Mouse (Mus musculus) lung, postnatal 36 days (tissue): ENCODE data around the gene Nat8f4.
"Not testable (repeated sequence)": the region's sequence is repeated elsewhere in the genome, so short reads cannot be mapped to it uniquely, and the experiment has no call there.

ENCODE experiments used
- DNase-seq: peaks from one replicate; pipeline ENCODE4 v3.0.0; 2022; ENCODE audit warnings: mixed read lengths

The Nat8f4 gene

GRCm38 (mm10) chr6:85904642-85905061, at the start of gene Nat8f4:
TSS of gene Nat8f4 (minus strand) at chr6:85904884.
- DNase-seq = peak; percentile 88

GRCm38 (mm10) chr6:85948549-85948948, 43.9 kb upstream of the Nat8f4 start:
- no peak for DNase-seq

GRCm38 (mm10) chr6:85942469-85942868, 37.8 kb upstream of the Nat8f4 start:
- no peak for DNase-seq

GRCm38 (mm10) chr6:85938701-85939100, 34.0 kb upstream of the Nat8f4 start:
- DNase-seq = no peak

- peak; percentile 91 for DNase-seq
Observed at GRCm38 (mm10) chr6:85936508-85937465, 32.1 kb upstream of the Nat8f4 start.

GRCm38 (mm10) chr6:85935646-85936045, 31.0 kb upstream of the Nat8f4 start:
- no peak for DNase-seq

- no peak for DNase-seq
Observed at GRCm38 (mm10) chr6:85934047-85934446, 29.4 kb upstream of the Nat8f4 start.

GRCm38 (mm10) chr6:85929312-85929711, 24.6 kb upstream of the Nat8f4 start:
- no peak for DNase-seq

- DNase-seq = no peak
Observed at GRCm38 (mm10) chr6:85927476-85928464, 23.1 kb upstream of the Nat8f4 start.

GRCm38 (mm10) chr6:85926709-85927108, 22.0 kb upstream of the Nat8f4 start:
- DNase-seq = no peak

GRCm38 (mm10) chr6:85923643-85924042, 19.0 kb upstream of the Nat8f4 start:
- DNase-seq = no peak

GRCm38 (mm10) chr6:85919401-85919800, 14.7 kb upstream of the Nat8f4 start:
- DNase-seq = no peak

- not testable (repeated sequence) for DNase-seq
Observed at GRCm38 (mm10) chr6:85918341-85918740, 13.7 kb upstream of the Nat8f4 start.

GRCm38 (mm10) chr6:85916596-85916995, 11.9 kb upstream of the Nat8f4 start:
- no peak for DNase-seq

- peak; percentile 97 for DNase-seq
Observed at GRCm38 (mm10) chr6:85915539-85916513, 11.1 kb upstream of the Nat8f4 start, which contains the start of gene Nat8f1. TSS of gene Nat8f1 (minus strand) at chr6:85915687.

- DNase-seq = no peak
Observed at GRCm38 (mm10) chr6:85915141-85915538, 10.5 kb upstream of the Nat8f4 start.

GRCm38 (mm10) chr6:85911587-85911986, 6.9 kb upstream of the Nat8f4 start, which contains the start of gene Tprkb:
TSS of gene Tprkb (plus strand) at chr6:85911865.
- peak; percentile 45 for DNase-seq

- no peak for DNase-seq
Observed at GRCm38 (mm10) chr6:85909704-85910103, 5.0 kb upstream of the Nat8f4 start.

GRCm38 (mm10) chr6:85908341-85908740, 3.7 kb upstream of the Nat8f4 start:
- no peak for DNase-seq

GRCm38 (mm10) chr6:85906911-85907351, 2.2 kb upstream of the Nat8f4 start:
- not testable (repeated sequence) for DNase-seq

GRCm38 (mm10) chr6:85902303-85902702, 2.4 kb downstream of the Nat8f4 start:
- DNase-seq = no peak
